Comparison of ENCODE assay signal across 8 mouse cellular contexts in genomic region chr17:12790353-12791078, GRCm38 (mm10). TPM values are rescaled to one million over a fixed set of nuclear protein-coding genes. Genes with fewer than 3 reads are reported as not detected.
A peak's percentile ranks its signal among the peaks of the same experiment; 100 is the strongest.
DNase-seq lines count a peak whose midpoint lies in the region; ATAC-seq and TF ChIP-seq lines count a peak whose summit lies in the region.

No protein-coding gene starts in this region.

- H3K27me3 ChIP-seq in forebrain, embryonic 11.5 days (ENCODE audit: control insufficient read depth, insufficient read depth, low read length) = no peaks in the 10 kb centered on the region
- no peaks in the 10 kb centered on the region for H3K27me3 ChIP-seq in intestine, postnatal 0 days (replicated peaks; ENCODE audit: control insufficient read depth, insufficient read depth, low read length)

- peak; percentile 39 for DNase-seq in gastrocnemius, adult 18-20 months (ENCODE audit: low spot score)
- no peak for DNase-seq in gastrocnemius, postnatal 4 days (ENCODE audit: low spot score in 2 of 2)
- peak; percentile 62 for DNase-seq in forebrain, embryonic 11.5 days (ENCODE audit: low spot score)
- peak; percentile 84 for DNase-seq in mesoderm, embryonic 11.5 days (ENCODE audit: low read depth, low spot score)
- DNase-seq in urinary bladder, adult 2 months (ENCODE audit: low spot score) = no peak
- no peak for DNase-seq in left cerebral cortex, adult 18-20 months (ENCODE audit: low spot score in 2 of 2)

- no peak overlapping the region for H3K9ac ChIP-seq in forebrain, embryonic 11.5 days (ENCODE audit: low read length)
- H3K9ac ChIP-seq in intestine, postnatal 0 days (ENCODE audit: low read depth, low read length) = no peak overlapping the region

- no peaks in the 10 kb centered on the region; the same call in 1 of the 2 replicates for H3K4me1 ChIP-seq in forebrain, embryonic 11.5 days (replicated peaks; ENCODE audit: control insufficient read depth, insufficient read depth, low read length)
- peaks cover 15% of the 10 kb centered on the region; the same call in 1 of the 2 replicates for H3K4me1 ChIP-seq in intestine, postnatal 0 days (replicated peaks; ENCODE audit: control insufficient read depth, insufficient read depth, low read length)

- no peak overlapping the region for H3K4me3 ChIP-seq in forebrain, embryonic 11.5 days (ENCODE audit: low read depth, low read length)
- no peak overlapping the region for H3K4me3 ChIP-seq in intestine, postnatal 0 days (ENCODE audit: low read depth, low read length)

- no peak overlapping the region for H3K4me2 ChIP-seq in forebrain, embryonic 11.5 days (ENCODE audit: low read depth, low read length, severe bottlenecking)
- H3K4me2 ChIP-seq in intestine, postnatal 0 days (replicated peaks; ENCODE audit: low read depth) = no peak overlapping the region

- 27% methylated on average over 10 of the region's 10 CpGs for WGBS in forebrain, embryonic 11.5 days
- WGBS in intestine, postnatal 0 days = 8% methylated on average over 10 of the region's 10 CpGs

- H3K9me3 ChIP-seq in forebrain, embryonic 11.5 days (ENCODE audit: control insufficient read depth, low read length) = no peaks in the 10 kb centered on the region
- H3K9me3 ChIP-seq in intestine, postnatal 0 days (ENCODE audit: control insufficient read depth) = no peaks in the 10 kb centered on the region

- peak overlapping the region; percentile 34 for H3K27ac ChIP-seq in forebrain, embryonic 11.5 days (ENCODE audit: low read depth, low read length)
- H3K27ac ChIP-seq in intestine, postnatal 0 days (ENCODE audit: low read depth, low read length) = peak overlapping the region; percentile 61

- TF ChIP-seq CTCF in intestine, postnatal 0 days (IDR thresholded peaks at IDR 0.05; ENCODE audit: low read depth) = no peak

- no peaks in the 10 kb centered on the region for H3K36me3 ChIP-seq in forebrain, embryonic 11.5 days (ENCODE audit: control insufficient read depth, insufficient read depth, low read length)
- no peaks in the 10 kb centered on the region; the same call in 1 of the 2 replicates for H3K36me3 ChIP-seq in intestine, postnatal 0 days (ENCODE audit: control insufficient read depth, insufficient read depth)

- ATAC-seq in forebrain, embryonic 11.5 days (replicated peaks; ENCODE audit: low FRiP score) = peak; percentile 55; the same call in 1 of the 2 replicates
- ATAC-seq in intestine, postnatal 0 days = peak; percentile 55
- ATAC-seq in megakaryocyte, adult 5-6 weeks (ENCODE audit: poor library complexity, severe bottlenecking) = no peak

RNA-seq across cellular contexts. Expression of gene Igf2r, which starts 21.1 kb away (rescaled TPM):
- 10 to 100 TPM; 42.4 to 43.3 TPM for total RNA-seq in gastrocnemius, adult 18-20 months (2021)
- total RNA-seq in gastrocnemius, postnatal 4 days (2021) = 100 to 1,000 TPM; 178 to 206 TPM
- polyA plus RNA-seq in forebrain, embryonic 11.5 days (2014; fragmentation: Nextera tagmentation; extraction: Ambion mirVana) = 21.0 and 21.7 TPM in 2 replicates
- 25.1 and 28.7 TPM in 2 replicates for polyA plus RNA-seq in intestine, postnatal 0 days (2015; fragmentation: Nextera tagmentation; extraction: Ambion mirVana)
- total RNA-seq in megakaryocyte, adult 5-6 weeks (2015) = 0.69 and 1.9 TPM in 2 replicates
- total RNA-seq in megakaryocyte, adult 5-6 weeks (2017) = 3.7 and 5.7 TPM in 2 replicates
- 35.4 and 51.7 TPM in 2 replicates for polyA plus RNA-seq in urinary bladder, adult 2 months (2012; rRNA removed)
- total RNA-seq in left cerebral cortex, adult 18-20 months (2021) = 10 to 100 TPM; 26.9 to 27.0 TPM

Comparison
In these comparisons a context has a peak if more than half of its experiments do, and no peak if none do; other contexts are left out.
1. DNase-seq: peak in gastrocnemius, adult 18-20 months (single experiment), forebrain, embryonic 11.5 days (single experiment) and mesoderm, embryonic 11.5 days (single experiment); none in gastrocnemius, postnatal 4 days (0 of 2), urinary bladder, adult 2 months (single experiment) and left cerebral cortex, adult 18-20 months (0 of 2).
2. RNA of gene Igf2r, which starts 21.1 kb away (total RNA-seq): 178 to 206 TPM in gastrocnemius, postnatal 4 days, 42.4 to 43.3 TPM in gastrocnemius, adult 18-20 months and 26.9 to 27.0 TPM in left cerebral cortex, adult 18-20 months; 0.69 to 5.7 TPM in megakaryocyte, adult 5-6 weeks; every median in the first group is over 4 times any median in the second.